Mouse (Mus musculus): ENCODE data around the gene Olfr1261. TPM values are rescaled to one million over a fixed set of nuclear protein-coding genes. Genes with fewer than 3 reads are reported as not detected.

Gene Olfr1261
- not detected for total RNA-seq (2021)
- long read RNA-seq, experiment 1: 0 reads
- long read RNA-seq, experiment 2: 0 reads

DNA sequence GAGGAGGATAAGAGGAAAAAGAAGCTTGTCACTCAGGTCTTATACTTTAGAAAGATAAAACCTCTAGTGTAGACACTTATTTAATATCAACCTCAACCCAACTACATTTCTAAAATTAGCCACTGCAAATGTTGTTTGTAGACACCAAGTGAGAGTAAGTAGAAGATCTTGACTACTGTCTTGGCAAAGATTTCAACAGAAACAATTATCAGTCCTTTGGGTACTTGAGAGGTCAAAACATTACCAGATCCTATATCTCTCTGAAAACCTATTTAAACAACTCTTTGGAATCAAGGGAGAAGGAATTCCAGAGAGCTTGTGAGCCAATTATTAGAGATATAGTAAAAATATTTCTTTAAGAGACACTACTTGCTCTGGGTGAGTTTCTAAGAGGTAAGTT, at the start of gene Olfr1261:
Olfr1261 (plus strand) TSS at position 301 of the 400 bp plus-strand sequence.
- DNase-seq (ENCODE audit: low spot score in 2 of 2): no peak

DNA sequence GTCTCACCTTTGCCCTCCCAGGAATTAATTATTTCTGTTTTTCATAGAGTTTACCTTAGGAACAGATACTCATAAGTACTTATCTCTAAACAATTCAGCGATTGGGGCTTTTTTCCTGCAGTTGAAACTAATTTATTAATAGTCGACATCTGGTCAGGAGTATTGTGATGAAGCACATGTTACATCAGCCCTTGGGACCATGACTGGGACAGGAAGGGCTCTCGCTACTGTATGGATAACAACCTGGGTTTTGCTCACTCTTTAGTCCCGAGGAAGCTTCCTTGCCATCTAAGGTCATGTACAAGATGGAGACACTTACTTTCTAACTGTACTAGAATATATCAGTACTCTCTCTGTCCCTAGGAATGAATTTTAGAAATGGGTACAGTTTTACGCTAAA, 42.5 kb upstream of the Olfr1261 start, which contains the start of gene Olfr1259:
Olfr1259 (minus strand) TSS at position 101 of the 400 bp plus-strand sequence.
- DNase-seq (ENCODE audit: low spot score in 2 of 2): no peak

DNA sequence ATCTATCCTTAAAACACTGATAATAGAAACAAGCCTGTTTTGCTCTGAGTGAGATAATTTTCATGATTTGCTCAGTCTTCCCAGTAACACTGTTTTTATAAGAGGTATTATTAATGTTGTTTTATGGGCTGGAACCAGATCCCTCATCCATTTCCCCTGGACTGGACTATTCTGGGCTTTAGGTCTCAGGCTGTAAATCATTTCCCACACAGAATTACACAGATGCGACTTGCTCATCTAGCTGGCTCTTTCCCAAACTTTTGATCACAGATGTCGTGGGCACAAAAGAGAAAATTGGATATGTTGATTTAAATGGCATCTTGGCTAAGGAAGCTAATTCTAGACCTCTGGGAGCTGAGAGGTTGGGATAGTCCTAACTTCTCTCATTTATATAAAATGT, 16.8 kb upstream of the Olfr1261 start, which contains the start of gene Olfr1260:
Olfr1260 (plus strand) TSS at position 157 of the 400 bp plus-strand sequence.
- no peak for DNase-seq (ENCODE audit: low spot score in 2 of 2)

DNA sequence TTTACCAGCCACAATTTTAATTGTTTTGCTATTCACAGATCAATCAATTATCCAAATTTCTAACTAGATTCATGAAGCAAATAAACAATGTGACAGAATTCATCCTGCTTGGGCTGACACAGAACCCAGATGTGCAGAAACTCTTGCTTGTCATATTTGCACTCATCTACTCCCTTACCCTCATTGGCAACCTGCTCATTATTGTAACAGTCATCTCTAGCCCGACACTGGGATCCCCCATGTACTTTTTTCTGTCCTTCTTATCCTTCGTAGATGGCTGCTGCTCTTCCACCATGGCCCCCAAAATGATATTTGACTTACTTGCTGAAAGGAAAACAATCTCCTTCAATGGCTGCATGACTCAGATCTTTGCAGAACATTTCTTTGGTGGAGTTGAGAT, 13.3 kb upstream of the Olfr1261 start:
- no peak for DNase-seq (ENCODE audit: low spot score in 2 of 2)

DNA sequence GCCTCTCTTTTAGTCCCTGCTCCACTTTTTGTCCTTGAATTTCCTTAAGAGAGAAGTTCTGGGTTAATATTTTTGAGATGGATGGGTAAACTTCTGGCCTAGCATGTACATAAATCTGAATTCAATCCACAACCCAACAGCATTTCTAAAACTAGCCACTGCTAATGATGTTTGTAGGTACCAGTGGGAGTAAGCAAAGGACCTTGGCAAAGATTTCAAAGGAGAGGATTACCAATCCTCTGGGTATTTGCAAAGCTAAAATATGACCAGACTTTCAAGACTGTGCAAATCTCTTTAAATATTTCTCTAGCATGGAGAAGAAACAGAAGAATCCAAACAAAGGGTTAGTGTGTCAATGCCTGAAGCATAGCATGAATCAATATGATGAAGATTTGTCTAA, 8.8 kb downstream of the Olfr1261 start, which contains the start of gene Olfr1262:
Olfr1262 (plus strand) TSS at position 301 of the 400 bp plus-strand sequence.
- DNase-seq (ENCODE audit: low spot score in 2 of 2): no peak

DNA sequence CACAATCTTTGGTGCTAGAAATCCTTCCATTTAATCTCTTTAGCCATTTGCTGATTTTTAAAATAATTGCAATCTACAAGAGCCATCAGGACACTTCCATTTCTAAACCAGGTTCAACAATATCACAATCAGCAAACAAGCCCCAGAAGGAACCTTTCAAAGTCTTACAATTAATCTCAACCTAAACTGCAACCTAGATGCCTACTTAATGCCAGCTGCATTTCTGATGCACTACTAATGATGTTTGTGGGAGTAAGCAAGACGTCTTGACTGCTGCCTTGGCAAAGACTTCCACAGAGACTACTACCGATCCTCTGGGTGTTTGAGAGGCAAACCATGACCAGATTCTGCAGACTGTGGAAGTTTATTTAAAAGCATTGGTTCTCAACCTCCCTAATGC, 20.8 kb downstream of the Olfr1261 start, which contains the start of gene Olfr1263:
Olfr1263 (plus strand) TSS at position 301 of the 400 bp plus-strand sequence.
- no peak for DNase-seq (ENCODE audit: low spot score in 2 of 2)

DNA sequence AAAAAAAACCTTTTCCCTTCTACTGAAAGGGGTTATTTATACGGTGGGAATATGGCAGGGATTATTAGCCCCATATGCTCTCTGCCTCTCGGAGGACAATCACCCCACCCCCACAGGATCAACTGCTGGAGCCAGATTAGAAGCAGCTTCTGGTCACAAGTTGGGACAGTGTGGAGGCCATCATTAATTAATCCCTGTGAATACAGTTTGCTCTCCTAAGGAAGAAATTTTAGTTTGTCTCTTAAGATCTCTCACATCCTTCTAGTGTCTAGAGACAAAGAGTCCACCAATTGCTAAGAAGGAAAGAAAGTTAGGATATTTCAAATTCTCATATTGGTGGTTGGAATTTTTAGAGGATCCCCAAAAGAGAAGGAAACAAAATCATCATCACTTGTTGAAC, 34.5 kb downstream of the Olfr1261 start, which contains the start of gene Olfr1264:
Olfr1264 (minus strand) TSS at position 101 of the 400 bp plus-strand sequence.
- DNase-seq (ENCODE audit: low spot score in 2 of 2): no peak

DNA sequence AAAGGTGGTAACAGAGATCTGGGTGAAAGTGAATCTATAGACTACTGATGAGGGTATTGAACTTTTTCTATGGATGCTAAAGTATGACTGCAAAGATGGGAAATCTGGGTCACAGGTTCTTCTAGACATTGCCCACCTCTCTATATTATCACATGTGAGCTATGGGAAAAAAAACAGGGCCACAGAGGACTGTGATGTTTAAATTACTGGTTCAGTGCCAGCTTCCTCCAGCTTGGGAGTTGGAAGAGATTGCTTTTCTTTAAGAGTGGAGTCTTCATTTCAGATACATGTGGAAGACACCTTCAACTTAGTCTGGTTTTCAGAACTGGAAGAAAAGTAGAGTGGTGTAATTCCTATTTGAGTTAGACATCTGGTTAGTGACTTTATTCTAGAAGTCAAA, 44.0 kb downstream of the Olfr1261 start, which contains the start of gene Olfr1265:
Olfr1265 (plus strand) TSS at position 301 of the 400 bp plus-strand sequence.
- DNase-seq (ENCODE audit: low spot score in 2 of 2): no peak

Other genes with a start within 250 kb of the Olfr1261 start
- gene Olfr1253, start 234.1 kb upstream of the Olfr1261 start, total RNA-seq (2021): not detected
- not detected for gene Olfr1254, start 197.6 kb upstream of the Olfr1261 start, total RNA-seq (2021)
- gene Olfr1255, start 179.2 kb upstream of the Olfr1261 start, total RNA-seq (2021): not detected
- gene Olfr1256, start 149.7 kb upstream of the Olfr1261 start, total RNA-seq (2021): not detected
- gene Olfr48, start 143.0 kb upstream of the Olfr1261 start, total RNA-seq (2021): not detected
- gene Olfr1257, start 112.8 kb upstream of the Olfr1261 start, total RNA-seq (2021): not detected
- gene Olfr1258, start 63.9 kb upstream of the Olfr1261 start, total RNA-seq (2021): not detected
- gene Olfr1259, start 42.6 kb upstream of the Olfr1261 start, total RNA-seq (2021): not detected
- gene Olfr1260, start 16.9 kb upstream of the Olfr1261 start, total RNA-seq (2021): not detected
- gene Olfr1262, start 8.9 kb downstream of the Olfr1261 start, total RNA-seq (2021): not detected
- gene Olfr1263, start 20.9 kb downstream of the Olfr1261 start, total RNA-seq (2021): not detected
- gene Olfr1264, start 34.4 kb downstream of the Olfr1261 start, total RNA-seq (2021): not detected
- gene Olfr1265, start 44.1 kb downstream of the Olfr1261 start, total RNA-seq (2021): not detected
- gene Olfr140, start 72.4 kb downstream of the Olfr1261 start, total RNA-seq (2021): not detected
- not detected for gene Olfr1269, start 130.2 kb downstream of the Olfr1261 start, total RNA-seq (2021)
- not detected for gene Olfr32, start 151.1 kb downstream of the Olfr1261 start, total RNA-seq (2021)
- not detected for gene Olfr1270, start 161.9 kb downstream of the Olfr1261 start, total RNA-seq (2021)
- not detected for gene Olfr1506, start 233.3 kb downstream of the Olfr1261 start, total RNA-seq (2021)